Mouse (Mus musculus) midbrain, embryonic 16.5 days (tissue): ENCODE data around the gene Mettl27. TPM values are rescaled to one million over a fixed set of nuclear protein-coding genes. Genes with fewer than 3 reads are reported as not detected.
A peak's percentile ranks its signal among the peaks of the same experiment; 100 is the strongest.
"Not testable (repeated sequence)": the region's sequence is repeated elsewhere in the genome, so short reads cannot be mapped to it uniquely, and the experiment has no call there.

Source experiments
- ATAC-seq: fragments of 200-750 bp; cut with Nextera tagmentation; 2 replicates; pipeline ENCODE4 v1.8.0; 2017; ENCODE audit warnings: moderate TSS enrichment
- H3K27ac ChIP-seq: fragments of 300-500 bp; sonication (generic); 2 replicates; pipeline ENCODE4 v1.5.1; 2014; ENCODE audit warnings: mild to moderate bottlenecking, low read length, mixed read lengths
- H3K27me3 ChIP-seq: fragments of 300-500 bp; sonication (generic); 2 replicates; pipeline ENCODE4 v1.6.1; 2014; ENCODE audit warnings: low read depth, low read length, mixed read lengths; ENCODE audit not compliant: control insufficient read depth, insufficient read depth
- H3K36me3 ChIP-seq: fragments of 300-500 bp; sonication (generic); 2 replicates; pipeline ENCODE4 v1.6.1; 2014; ENCODE audit warnings: mild to moderate bottlenecking, low read length, moderate library complexity, mixed read lengths; ENCODE audit not compliant: control insufficient read depth, insufficient read depth
- H3K4me1 ChIP-seq: fragments of 300-500 bp; sonication (generic); 2 replicates; pipeline ENCODE4 v1.6.1; 2014; ENCODE audit warnings: mild to moderate bottlenecking, low read length, mixed read lengths; ENCODE audit not compliant: control insufficient read depth, insufficient read depth
- H3K4me2 ChIP-seq: fragments of 300-500 bp; sonication (generic); 2 replicates; pipeline ENCODE4 v1.6.1; 2014; ENCODE audit warnings: mild to moderate bottlenecking, low read length, mixed read lengths
- H3K4me3 ChIP-seq: fragments of 300-500 bp; sonication (generic); 2 replicates; pipeline ENCODE4 v1.5.1; 2014; ENCODE audit warnings: low read depth, mild to moderate bottlenecking, low read length, moderate library complexity, mixed read lengths
- H3K9ac ChIP-seq: fragments of 300-500 bp; sonication (generic); 2 replicates; pipeline ENCODE4 v1.6.1; 2014; ENCODE audit warnings: low read depth, low read length, mixed read lengths
- H3K9me3 ChIP-seq: fragments of 300-500 bp; sonication (generic); replicated peaks from 2 replicates; pipeline ENCODE4 v1.6.1; 2014; ENCODE audit warnings: mild to moderate bottlenecking, low read length, mixed read lengths; ENCODE audit not compliant: control insufficient read depth, poor library complexity, severe bottlenecking
- WGBS: fragments of 180-500 bp; shearing (Covaris S2); extraction: QIAGEN DNeasy Blood & Tissue Kit; methylation state at CpG from one replicate; pipeline ENCODE4 v1.1.7; 2014; 5-methylcytosine and 5-hydroxymethylcytosine counted together
- polyA plus RNA-seq: library from polyadenylated mRNA; unstranded; fragments of >200 nt; fragmentation: Nextera tagmentation; extraction: Ambion mirVana; gene quantifications from 2 replicates; pipeline ENCODE4 v1.2.1, GENCODE M21; 2015

Mettl27 gene
- polyA plus RNA-seq, 1 experiment from 2014 or later: 6.4 TPM

DNA sequence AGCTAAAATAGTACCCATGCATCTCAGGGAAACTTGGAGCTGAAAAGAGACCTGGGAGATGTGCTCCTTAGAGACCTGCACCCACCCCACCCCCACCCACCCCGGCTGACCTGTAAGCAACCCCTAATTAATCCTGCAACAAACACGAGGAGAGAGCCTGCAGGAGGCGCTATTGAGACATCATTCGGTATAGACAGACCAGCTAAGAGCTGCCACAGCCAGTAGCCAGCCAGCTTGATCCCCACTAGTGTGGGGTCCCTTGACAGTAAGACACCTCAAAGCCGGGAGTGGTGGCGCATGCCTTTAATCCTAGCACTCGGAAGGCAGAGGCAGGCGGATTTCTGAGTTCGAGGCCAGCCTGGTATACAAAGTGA lies 722 bp downstream of the Mettl27 start:
- Histone ChIP-seq H3K36me3 (no peaks in the 10 kb centered on the region), H3K4me2 (peak overlapping the region; percentile 99), H3K4me3 (peak overlapping the region; percentile 72), H3K27ac (no peak overlapping the region), H3K27me3 (no peaks in the 10 kb centered on the region), H3K9ac (peak overlapping the region; percentile 81), H3K4me1 (peaks cover 2% of the 10 kb centered on the region; the same call in 1 of the 2 replicates), H3K9me3 (no peaks in the 10 kb centered on the region)
- ATAC-seq: peak; percentile 50
- 52% methylated on average over 9 of the region's 9 CpGs for WGBS

DNA sequence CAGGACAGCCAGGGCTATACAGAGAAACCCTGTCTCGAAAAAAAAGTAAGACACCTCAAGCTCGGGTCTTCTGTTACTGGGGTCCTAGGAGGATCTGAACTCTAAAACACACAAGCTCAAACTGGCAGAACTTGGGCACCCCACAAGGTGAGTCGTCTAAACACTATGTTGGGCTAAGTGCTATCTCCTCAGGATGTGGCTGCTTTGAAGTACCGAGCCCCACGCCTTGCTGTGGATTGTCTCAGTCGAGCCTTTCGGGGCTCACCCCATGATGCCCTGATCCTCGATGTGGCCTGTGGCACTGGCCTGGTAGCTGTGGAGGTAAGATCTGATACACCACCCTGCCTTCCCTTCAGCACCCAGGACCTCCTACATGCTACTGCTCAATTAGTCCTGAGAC lies 1.1 kb downstream of the Mettl27 start:
- Histone ChIP-seq H3K4me1 (peaks cover 2% of the 10 kb centered on the region; the same call in 1 of the 2 replicates), H3K4me2 (no peak overlapping the region), H3K9me3 (no peaks in the 10 kb centered on the region), H3K36me3 (no peaks in the 10 kb centered on the region), H3K27ac (no peak overlapping the region), H3K4me3 (no peak overlapping the region), H3K27me3 (no peaks in the 10 kb centered on the region), H3K9ac (no peak overlapping the region)
- ATAC-seq: no peak
- 95% methylated on average over 8 of the region's 8 CpGs for WGBS

GRCm38 (mm10) chr5:134933686-134934085 lies 1.5 kb downstream of the Mettl27 start:
- WGBS: 83% methylated on average over 5 of the region's 5 CpGs
- not testable (repeated sequence) for H3K9me3 ChIP-seq, H3K27me3 ChIP-seq, ATAC-seq, H3K4me1 ChIP-seq, H3K9ac ChIP-seq, H3K27ac ChIP-seq, H3K36me3 ChIP-seq, H3K4me3 ChIP-seq, H3K4me2 ChIP-seq

DNA sequence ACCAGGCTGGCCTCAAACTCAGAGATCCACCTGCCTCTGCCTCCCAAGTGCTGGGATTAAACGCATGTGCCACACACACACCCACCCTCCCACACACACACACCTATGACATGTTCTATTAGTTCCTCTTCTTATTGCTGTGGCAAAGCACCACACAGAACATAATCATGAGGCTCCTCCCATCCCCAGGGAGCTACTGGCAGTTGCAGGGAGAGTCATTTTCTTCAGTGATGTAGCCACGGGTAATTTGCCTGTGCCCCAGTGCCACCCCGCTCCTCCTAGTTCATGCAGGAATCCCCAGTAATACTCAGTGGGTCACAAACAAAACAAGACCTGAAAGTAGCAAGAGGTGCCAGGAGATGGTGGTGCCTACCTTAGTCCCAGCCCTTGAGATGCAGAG lies 2.5 kb downstream of the Mettl27 start:
- H3K9me3 ChIP-seq: no peaks in the 10 kb centered on the region
- H3K27ac ChIP-seq: no peak overlapping the region
- H3K36me3 ChIP-seq: no peaks in the 10 kb centered on the region
- H3K9ac ChIP-seq: no peak overlapping the region
- no peaks in the 10 kb centered on the region for H3K27me3 ChIP-seq
- no peak overlapping the region for H3K4me2 ChIP-seq
- no peak for ATAC-seq
- peaks cover 2% of the 10 kb centered on the region; the same call in 1 of the 2 replicates for H3K4me1 ChIP-seq
- 89% methylated on average over 3 of the region's 3 CpGs for WGBS
- H3K4me3 ChIP-seq: no peak overlapping the region

GRCm38 (mm10) chr5:134936051-134936450 lies 3.9 kb downstream of the Mettl27 start:
- Histone ChIP-seq H3K27ac (no peak overlapping the region), H3K4me1 (peaks cover 2% of the 10 kb centered on the region; the same call in 1 of the 2 replicates), H3K4me2 (no peak overlapping the region), H3K9me3 (no peaks in the 10 kb centered on the region), H3K4me3 (no peak overlapping the region), H3K9ac (no peak overlapping the region), H3K36me3 (no peaks in the 10 kb centered on the region), H3K27me3 (no peaks in the 10 kb centered on the region)
- no peak for ATAC-seq
- 91% methylated on average over 6 of the region's 6 CpGs for WGBS

GRCm38 (mm10) chr5:134936626-134937185 lies 4.5 kb downstream of the Mettl27 start:
- Histone ChIP-seq H3K27me3 (no peaks in the 10 kb centered on the region), H3K4me2 (no peak overlapping the region), H3K4me1 (peaks cover 2% of the 10 kb centered on the region; the same call in 1 of the 2 replicates), H3K9me3 (no peaks in the 10 kb centered on the region), H3K4me3 (no peak overlapping the region), H3K36me3 (no peaks in the 10 kb centered on the region), H3K9ac (no peak overlapping the region), H3K27ac (no peak overlapping the region)
- WGBS: 88% methylated on average over 6 of the region's 6 CpGs
- ATAC-seq: no peak

GRCm38 (mm10) chr5:134939069-134939468 lies 6.9 kb downstream of the Mettl27 start:
- Histone ChIP-seq H3K4me1 (no peaks in the 10 kb centered on the region), H3K27me3 (no peaks in the 10 kb centered on the region), H3K9ac (no peak overlapping the region), H3K4me3 (no peak overlapping the region), H3K4me2 (no peak overlapping the region), H3K9me3 (no peaks in the 10 kb centered on the region), H3K36me3 (no peaks in the 10 kb centered on the region), H3K27ac (no peak overlapping the region)
- ATAC-seq: no peak
- WGBS: 77% methylated on average over 3 of the region's 3 CpGs

GRCm38 (mm10) chr5:134939554-134939953 lies 7.4 kb downstream of the Mettl27 start:
- ATAC-seq, H3K27ac ChIP-seq, H3K4me1 ChIP-seq, H3K27me3 ChIP-seq, H3K9ac ChIP-seq, H3K9me3 ChIP-seq, H3K36me3 ChIP-seq, H3K4me2 ChIP-seq, H3K4me3 ChIP-seq: not testable (repeated sequence)
- 86% methylated on average over 2 of the region's 7 CpGs for WGBS

DNA sequence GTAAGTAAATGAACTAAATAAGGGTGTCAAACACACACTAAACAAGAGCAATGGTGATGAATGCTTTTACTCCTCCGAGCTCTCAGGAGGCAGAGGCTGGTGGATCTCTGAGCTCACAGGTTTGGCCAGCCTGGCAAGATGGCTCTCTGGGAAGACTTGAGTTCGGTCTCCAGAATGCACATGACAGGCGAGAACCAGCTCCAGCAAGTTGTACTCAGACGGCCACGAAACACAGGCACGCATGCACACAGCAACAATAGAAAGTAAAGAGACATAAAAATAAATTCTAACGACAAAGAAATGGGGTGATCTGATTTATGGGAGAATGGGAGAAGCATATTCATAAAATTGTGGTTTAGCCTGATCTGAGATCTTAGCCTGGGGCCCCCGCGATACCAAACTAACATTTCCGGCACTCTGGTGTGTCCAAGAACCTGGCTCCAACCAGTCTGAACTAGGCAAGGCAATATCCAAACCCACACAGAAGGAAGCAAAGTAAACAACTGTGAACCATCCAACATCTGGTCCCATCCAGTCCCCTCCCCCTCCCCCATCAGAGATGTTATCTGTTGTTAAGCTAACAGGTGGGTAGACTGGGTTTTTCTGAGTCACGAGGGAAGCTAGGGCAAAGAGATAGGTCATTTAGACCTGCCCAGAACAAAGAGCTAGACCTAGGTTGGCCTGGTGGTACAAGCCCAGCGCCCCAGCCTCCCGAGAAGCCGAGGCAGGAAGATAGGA lies 9.5 kb downstream of the Mettl27 start:
- Histone ChIP-seq H3K9ac (no peak overlapping the region), H3K27ac (no peak overlapping the region), H3K4me2 (no peak overlapping the region), H3K9me3 (no peaks in the 10 kb centered on the region), H3K4me1 (no peaks in the 10 kb centered on the region; the same call in 1 of the 2 replicates), H3K36me3 (no peaks in the 10 kb centered on the region), H3K4me3 (no peak overlapping the region), H3K27me3 (peaks cover 20% of the 10 kb centered on the region)
- WGBS: 89% methylated on average over 14 of the region's 14 CpGs
- ATAC-seq: no peak
